Mouse (Mus musculus) hindbrain, embryonic 10.5 days (tissue): ENCODE measurements around the gene Gm43518. TPM values are rescaled to one million over a fixed set of nuclear protein-coding genes. Genes with fewer than 3 reads are reported as not detected.

Source experiments
- DNase-seq: peaks from one replicate; pipeline ENCODE4 v3.0.0-alpha.2; 2017; ENCODE audit warnings: low spot score
- H3K27ac ChIP-seq: fragments of 300-500 bp; sonication (generic); 2 replicates; pipeline ENCODE4 v1.5.1; 2016; ENCODE audit warnings: mild to moderate bottlenecking, moderate library complexity
- H3K27me3 ChIP-seq: fragments of 300-500 bp; sonication (generic); 2 replicates; pipeline ENCODE4 v1.6.1; 2016; ENCODE audit warnings: mild to moderate bottlenecking; ENCODE audit not compliant: poor library complexity, insufficient read depth, severe bottlenecking
- H3K36me3 ChIP-seq: fragments of 300-500 bp; sonication (generic); 2 replicates; pipeline ENCODE4 v1.6.1; 2016; ENCODE audit warnings: mild to moderate bottlenecking, moderate library complexity
- H3K4me1 ChIP-seq: fragments of 300-500 bp; sonication (generic); replicated peaks from 2 replicates; pipeline ENCODE4 v1.6.1; 2016; ENCODE audit warnings: mild to moderate bottlenecking
- H3K4me3 ChIP-seq: fragments of 300-500 bp; sonication (generic); 2 replicates; pipeline ENCODE4 v1.5.1; 2016; ENCODE audit warnings: mild to moderate bottlenecking, moderate library complexity
- H3K9me3 ChIP-seq: fragments of 300-500 bp; sonication (generic); 2 replicates; pipeline ENCODE4 v1.6.1; 2016; ENCODE audit warnings: mild to moderate bottlenecking, moderate library complexity
- WGBS: fragments of 180-500 bp; shearing (Covaris S2); methylation state at CpG from one replicate; pipeline ENCODE4 v1.1.7; 2016; 5-methylcytosine and 5-hydroxymethylcytosine counted together
- polyA plus RNA-seq: library from polyadenylated mRNA; unstranded; fragments of >200 nt; fragmentation: Nextera tagmentation; extraction: Ambion mirVana; gene quantifications from 2 replicates; pipeline ENCODE4 v1.2.1, GENCODE M21; 2016

Gene Gm43518
- polyA plus RNA-seq, 1 experiment from 2014 or later: 1.9 TPM

DNA sequence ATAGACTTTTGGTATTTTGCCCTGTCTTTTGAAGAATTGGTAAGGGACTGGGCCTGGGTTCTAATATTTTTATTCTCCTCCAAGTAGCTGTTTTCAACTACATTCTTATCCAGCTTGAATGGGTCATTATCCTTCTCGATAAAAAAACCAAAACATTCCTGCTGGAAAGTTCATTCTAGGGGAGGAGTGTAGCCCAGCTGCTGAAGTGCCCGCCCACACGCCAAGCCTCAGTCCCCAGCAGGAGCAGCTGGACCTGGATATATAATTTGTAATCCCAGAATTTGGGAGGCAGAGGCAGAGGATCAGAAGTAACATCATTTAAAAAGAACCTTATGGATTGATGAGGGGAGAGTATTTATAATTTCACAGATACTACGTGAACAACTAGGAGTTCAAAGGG is 19.3 kb downstream of the Gm43518 start:
- 72% methylated on average over 4 of the region's 4 CpGs for WGBS
- Histone ChIP-seq H3K4me1 (no peaks in the 10 kb centered on the region), H3K9me3 (no peaks in the 10 kb centered on the region), H3K4me3 (no peak overlapping the region), H3K27ac (no peak overlapping the region), H3K36me3 (no peaks in the 10 kb centered on the region), H3K27me3 (no peaks in the 10 kb centered on the region)
- DNase-seq: no peak

DNA sequence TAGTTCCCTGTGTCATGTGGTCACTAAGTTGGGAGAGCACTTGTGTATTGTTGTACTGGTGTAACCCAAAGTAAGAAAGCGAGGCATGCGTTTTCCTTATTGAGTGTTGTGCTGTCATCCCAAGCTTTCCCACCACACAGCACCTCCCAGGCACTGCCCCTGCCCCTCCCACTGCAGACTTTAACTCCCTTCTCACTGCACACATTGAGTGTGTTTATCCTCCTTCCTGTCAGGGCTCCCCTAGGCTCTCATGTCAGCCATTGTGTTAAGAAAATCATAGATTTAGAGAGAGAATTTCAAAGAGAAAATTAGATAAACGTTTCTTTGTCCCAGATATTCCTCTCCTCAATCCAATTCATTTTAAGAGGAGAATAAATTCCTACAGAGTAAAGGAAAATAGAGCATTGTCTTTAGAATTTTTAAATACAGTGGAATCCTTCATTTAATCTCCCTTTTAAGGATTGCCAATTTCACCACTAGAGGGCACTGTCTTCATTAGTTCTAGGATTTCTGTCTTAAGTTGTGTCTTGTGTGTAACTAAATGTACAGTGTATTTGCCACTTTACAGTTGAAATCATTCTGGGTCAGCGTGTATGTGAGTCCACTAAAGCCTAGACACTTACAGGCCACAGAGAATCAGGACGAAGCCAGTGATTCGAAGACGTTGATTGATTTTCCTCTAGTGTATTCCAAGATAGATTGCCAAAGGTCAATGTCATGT is 20.0 kb downstream of the Gm43518 start:
- WGBS: 56% methylated on average over 7 of the region's 7 CpGs
- Histone ChIP-seq H3K27ac (no peak overlapping the region), H3K36me3 (no peaks in the 10 kb centered on the region), H3K4me3 (no peak overlapping the region), H3K9me3 (no peaks in the 10 kb centered on the region), H3K4me1 (no peaks in the 10 kb centered on the region), H3K27me3 (no peaks in the 10 kb centered on the region)
- DNase-seq: no peak

DNA sequence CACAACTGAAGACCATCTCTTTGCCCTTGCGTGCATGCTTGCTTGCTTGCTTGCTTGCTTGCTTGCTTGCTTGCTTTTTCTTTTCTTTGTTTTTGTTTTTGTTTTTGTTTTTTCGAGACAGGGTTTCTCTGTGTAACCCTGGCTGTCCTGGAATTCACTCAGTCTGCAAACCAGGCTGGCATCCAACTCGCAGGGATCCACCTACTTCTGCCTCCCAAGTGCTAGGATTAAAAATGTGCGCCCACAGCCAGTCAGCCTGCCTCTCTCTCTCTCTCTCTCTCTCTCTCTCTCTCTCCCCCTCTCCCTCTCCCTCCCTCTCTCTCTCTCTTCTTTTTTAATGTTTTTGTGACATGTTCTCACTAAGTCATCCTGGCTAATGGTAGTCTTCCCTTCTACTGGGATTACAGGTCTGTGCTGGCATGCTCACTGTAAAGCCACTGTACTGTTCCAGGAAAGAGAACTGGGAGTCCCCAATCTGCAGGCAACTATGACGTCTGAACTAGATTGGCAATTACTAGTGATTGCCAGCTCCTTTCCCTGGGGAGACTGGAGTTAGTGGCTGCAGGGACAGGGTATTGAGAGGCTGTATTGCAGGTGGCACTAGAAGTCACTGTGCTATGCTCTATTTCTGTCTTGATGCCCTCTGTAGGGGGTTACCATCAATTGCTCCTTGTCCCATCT is 25.3 kb downstream of the Gm43518 start:
- Histone ChIP-seq H3K9me3 (no peaks in the 10 kb centered on the region), H3K27ac (no peak overlapping the region), H3K36me3 (no peaks in the 10 kb centered on the region), H3K27me3 (no peaks in the 10 kb centered on the region), H3K4me3 (no peak overlapping the region), H3K4me1 (peaks cover 10% of the 10 kb centered on the region; the same call in 1 of the 2 replicates)
- no peak for DNase-seq
- 68% methylated on average over 5 of the region's 5 CpGs for WGBS

DNA sequence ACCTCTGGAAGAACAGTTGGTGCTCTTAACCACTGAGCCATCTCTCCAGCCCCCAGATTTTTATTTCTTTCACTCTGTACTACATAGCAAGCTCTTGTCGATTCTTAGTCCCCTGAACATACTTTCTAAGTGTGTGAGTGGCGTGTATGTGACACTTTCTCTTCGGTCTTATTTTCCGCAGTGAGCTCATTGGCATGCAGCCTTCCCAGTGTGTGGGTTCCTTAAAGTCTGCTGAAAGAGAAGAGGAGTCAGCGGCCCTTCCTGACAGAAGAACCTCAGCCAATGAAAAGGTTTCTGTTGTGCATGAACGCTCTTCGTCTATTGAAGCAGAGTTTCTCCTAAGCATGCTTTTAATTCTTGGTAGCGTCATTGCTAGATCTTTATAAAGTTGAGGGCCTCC is 30.0 kb downstream of the Gm43518 start:
- Histone ChIP-seq H3K27ac (no peak overlapping the region), H3K4me1 (peaks cover 13% of the 10 kb centered on the region), H3K9me3 (no peaks in the 10 kb centered on the region), H3K36me3 (no peaks in the 10 kb centered on the region), H3K27me3 (no peaks in the 10 kb centered on the region), H3K4me3 (no peak overlapping the region)
- WGBS: 77% methylated on average over 8 of the region's 8 CpGs
- DNase-seq: no peak

DNA sequence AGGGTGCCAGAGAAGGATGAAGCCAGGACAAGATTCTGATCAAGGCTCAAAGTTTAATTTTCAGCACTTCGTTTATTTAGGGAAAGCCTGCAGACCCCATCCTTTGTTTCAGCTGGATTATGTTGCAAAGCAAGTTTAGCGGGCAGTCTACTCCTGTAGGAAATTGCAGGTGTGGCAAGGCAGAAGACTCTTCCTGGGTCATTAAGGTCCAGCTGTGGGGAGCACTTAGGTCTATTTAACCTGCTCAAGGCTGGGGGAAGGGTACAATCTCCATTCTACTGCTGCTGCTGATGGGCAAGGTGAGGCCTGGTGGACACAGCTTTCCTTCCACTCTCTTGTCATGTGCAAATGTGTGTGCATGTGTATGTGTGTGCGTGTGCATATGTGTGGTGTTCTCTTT is 31.8 kb downstream of the Gm43518 start:
- Histone ChIP-seq H3K36me3 (no peaks in the 10 kb centered on the region), H3K4me3 (no peak overlapping the region), H3K27me3 (no peaks in the 10 kb centered on the region), H3K4me1 (peaks cover 13% of the 10 kb centered on the region), H3K27ac (no peak overlapping the region), H3K9me3 (no peaks in the 10 kb centered on the region)
- DNase-seq: no peak
- WGBS: 73% methylated on average over 3 of the region's 3 CpGs

DNA sequence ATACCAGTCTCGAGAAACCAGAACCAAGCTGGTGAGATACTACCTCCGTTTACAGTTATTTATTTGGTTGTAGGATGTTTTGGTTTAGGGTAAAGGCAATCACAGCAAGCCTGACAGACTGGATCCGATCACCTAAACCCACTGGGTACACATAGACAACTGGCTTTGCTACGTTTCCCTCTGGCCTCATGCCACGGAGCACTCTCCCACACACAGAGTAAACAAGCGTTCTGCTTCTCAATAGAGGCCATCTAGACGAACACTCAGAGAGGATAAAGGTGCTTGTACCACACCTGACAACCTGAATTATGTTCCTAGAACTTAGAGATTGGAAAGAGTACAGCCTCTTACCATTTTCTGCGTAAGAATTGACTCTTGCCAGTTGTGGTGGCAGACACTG is 32.9 kb downstream of the Gm43518 start:
- Histone ChIP-seq H3K4me1 (peaks cover 6% of the 10 kb centered on the region), H3K9me3 (no peaks in the 10 kb centered on the region), H3K36me3 (no peaks in the 10 kb centered on the region), H3K27ac (no peak overlapping the region), H3K27me3 (no peaks in the 10 kb centered on the region), H3K4me3 (no peak overlapping the region)
- no peak for DNase-seq
- WGBS: 81% methylated on average over 8 of the region's 8 CpGs

DNA sequence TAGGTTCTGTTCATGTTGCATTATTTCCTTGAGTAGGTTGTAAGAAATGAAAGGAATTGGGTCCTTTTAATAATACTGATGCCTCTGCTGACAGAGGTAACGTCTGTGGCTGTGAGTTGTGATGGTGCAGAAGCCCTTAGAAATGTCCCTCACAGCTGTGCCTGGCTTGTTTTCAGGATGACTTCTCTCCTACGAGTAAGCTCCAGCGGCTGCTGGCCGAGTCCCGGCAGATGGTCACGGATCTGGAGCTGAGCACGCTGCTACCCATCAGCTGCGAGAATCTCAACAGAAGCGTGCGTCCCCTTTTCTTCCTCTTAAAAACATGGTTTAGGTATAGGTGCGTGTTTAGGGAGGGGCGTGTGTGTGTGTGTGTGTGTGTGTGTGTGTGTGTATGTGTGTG is 33.8 kb downstream of the Gm43518 start:
- no peak for DNase-seq
- Histone ChIP-seq H3K4me1 (peaks cover 6% of the 10 kb centered on the region), H3K9me3 (no peaks in the 10 kb centered on the region), H3K4me3 (no peak overlapping the region), H3K27ac (no peak overlapping the region), H3K27me3 (no peaks in the 10 kb centered on the region), H3K36me3 (no peaks in the 10 kb centered on the region)
- WGBS: 87% methylated on average over 12 of the region's 12 CpGs

DNA sequence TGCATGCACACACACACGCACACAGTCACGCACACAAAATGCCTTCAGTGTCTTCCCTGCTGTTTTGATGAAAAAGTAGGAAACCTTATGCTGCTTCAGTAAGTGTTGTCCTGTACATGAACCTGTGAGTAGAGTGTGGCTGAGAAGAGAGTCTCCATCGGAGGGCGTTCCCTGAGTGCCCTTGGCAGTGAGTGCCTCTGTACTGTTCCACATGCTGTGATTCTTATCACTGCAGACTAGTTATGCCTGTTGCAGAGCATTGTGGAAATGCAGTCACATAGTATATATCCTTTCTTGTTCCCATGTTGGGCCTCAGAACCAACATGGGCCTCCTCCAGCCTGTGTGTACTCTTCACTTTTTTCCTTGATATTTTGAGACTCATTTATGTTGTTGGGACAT is 37.0 kb downstream of the Gm43518 start:
- DNase-seq: no peak
- Histone ChIP-seq H3K4me1 (peaks cover 3% of the 10 kb centered on the region; the same call in 1 of the 2 replicates), H3K27me3 (no peaks in the 10 kb centered on the region), H3K9me3 (no peaks in the 10 kb centered on the region), H3K4me3 (no peak overlapping the region), H3K27ac (no peak overlapping the region), H3K36me3 (no peaks in the 10 kb centered on the region)
- 96% methylated on average over 4 of the region's 4 CpGs for WGBS

DNA sequence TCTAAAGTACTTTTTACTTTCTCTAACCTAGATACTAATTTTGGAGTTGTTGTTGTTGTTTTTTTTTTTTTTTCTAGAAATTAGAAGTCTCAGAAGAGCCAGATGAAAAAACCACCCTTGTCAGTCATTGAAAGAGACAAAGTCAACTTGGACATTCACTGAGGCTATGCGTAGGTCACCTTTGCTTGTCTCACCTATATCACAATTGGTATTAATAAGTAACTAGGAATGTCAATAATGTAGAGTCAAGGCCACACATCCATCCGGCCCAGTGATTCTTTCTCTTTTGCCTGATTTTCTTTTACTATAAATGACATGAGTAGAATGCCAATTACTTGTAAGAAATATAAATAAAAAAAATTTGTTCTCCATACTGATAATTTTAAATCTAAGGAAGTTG is 39.5 kb downstream of the Gm43518 start:
- WGBS: 94% methylated on average over 2 of the region's 2 CpGs
- DNase-seq: no peak

DNA sequence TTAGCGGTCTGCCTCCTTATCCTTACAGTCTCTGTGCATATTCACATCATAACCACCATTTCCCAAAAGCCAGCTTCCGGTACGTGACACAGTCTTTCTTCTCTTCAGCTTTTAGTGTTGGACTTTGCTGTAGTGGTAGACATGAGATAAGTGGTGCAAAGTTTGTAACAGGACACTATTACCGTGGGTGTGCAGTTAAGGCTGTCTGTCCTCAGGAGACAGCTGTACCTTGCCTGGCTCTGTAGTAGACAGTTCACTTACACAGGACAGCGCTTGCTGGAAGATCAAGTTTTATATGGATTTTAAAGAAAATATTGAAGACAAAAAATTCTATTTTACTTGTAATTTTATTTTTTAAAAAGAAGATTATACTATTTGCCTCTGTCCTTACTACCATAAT is 41.2 kb downstream of the Gm43518 start:
- no peak overlapping the region for H3K27ac ChIP-seq
- H3K36me3 ChIP-seq: no peaks in the 10 kb centered on the region
- H3K9me3 ChIP-seq: no peaks in the 10 kb centered on the region
- H3K4me1 ChIP-seq: peaks cover 10% of the 10 kb centered on the region
- H3K4me3 ChIP-seq: no peak overlapping the region
- 89% methylated on average over 5 of the region's 5 CpGs for WGBS
- no peak for DNase-seq
- H3K27me3 ChIP-seq: peaks cover 26% of the 10 kb centered on the region

More for the DNA sequence above, 39.5 kb downstream of the Gm43518 start:
- Histone ChIP-seq H3K4me3 (no peak overlapping the region), H3K27me3 (peaks cover 14% of the 10 kb centered on the region; the same call in 1 of the 2 replicates), H3K4me1 (0 out of 2 replicates have a peak, but pooled peaks cover 3% of the 10 kb centered on the region), H3K36me3 (no peaks in the 10 kb centered on the region), H3K27ac (no peak overlapping the region), H3K9me3 (no peaks in the 10 kb centered on the region)

DNA sequence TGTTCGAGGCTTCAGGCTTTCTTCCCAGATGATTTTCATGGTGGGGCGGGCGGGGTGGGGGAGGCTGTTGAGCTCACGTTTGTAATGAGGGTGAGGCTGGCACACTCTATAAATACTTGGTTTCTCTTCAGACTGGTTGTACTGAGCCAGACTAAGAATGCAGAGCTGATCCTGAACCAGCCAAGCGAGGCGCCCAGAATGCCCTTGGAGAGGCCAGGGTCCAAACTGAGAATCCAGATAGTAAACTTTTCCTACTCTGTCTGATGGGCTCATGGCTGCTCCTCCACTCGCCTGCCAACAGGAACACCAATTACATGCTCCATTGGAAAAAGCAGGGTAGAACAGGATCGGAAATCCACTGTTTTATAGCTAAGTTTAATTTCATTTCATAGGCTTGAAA is 42.0 kb downstream of the Gm43518 start:
- Histone ChIP-seq H3K4me3 (no peak overlapping the region), H3K9me3 (no peaks in the 10 kb centered on the region), H3K4me1 (peaks cover 16% of the 10 kb centered on the region), H3K27ac (no peak overlapping the region), H3K27me3 (peaks cover 27% of the 10 kb centered on the region), H3K36me3 (no peaks in the 10 kb centered on the region)
- WGBS: 75% methylated on average over 8 of the region's 8 CpGs
- no peak for DNase-seq

DNA sequence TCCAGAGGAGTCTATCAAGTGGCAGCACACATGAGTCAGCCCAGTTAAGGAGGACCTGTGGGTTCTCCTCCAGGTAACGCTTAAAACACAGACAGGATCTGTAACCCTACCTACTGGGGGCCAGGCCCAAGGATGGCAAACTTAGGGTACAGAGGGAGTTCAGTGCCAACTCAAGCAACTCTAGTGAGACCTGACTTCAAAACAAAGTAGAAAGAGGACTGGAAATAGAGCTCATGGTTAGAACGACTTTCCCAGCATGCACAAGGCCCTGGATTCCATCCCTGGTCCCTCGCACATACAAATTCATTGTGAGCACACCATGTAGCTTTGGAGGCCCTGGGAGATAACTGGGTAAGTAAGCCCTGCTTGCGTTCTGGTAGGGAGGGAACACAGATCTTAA is 43.4 kb downstream of the Gm43518 start:
- Histone ChIP-seq H3K4me1 (peaks cover 30% of the 10 kb centered on the region), H3K4me3 (no peak overlapping the region), H3K36me3 (no peaks in the 10 kb centered on the region), H3K27me3 (peaks cover 40% of the 10 kb centered on the region), H3K9me3 (no peaks in the 10 kb centered on the region), H3K27ac (no peak overlapping the region)
- WGBS: 90% methylated on average over 4 of the region's 4 CpGs
- no peak for DNase-seq

DNA sequence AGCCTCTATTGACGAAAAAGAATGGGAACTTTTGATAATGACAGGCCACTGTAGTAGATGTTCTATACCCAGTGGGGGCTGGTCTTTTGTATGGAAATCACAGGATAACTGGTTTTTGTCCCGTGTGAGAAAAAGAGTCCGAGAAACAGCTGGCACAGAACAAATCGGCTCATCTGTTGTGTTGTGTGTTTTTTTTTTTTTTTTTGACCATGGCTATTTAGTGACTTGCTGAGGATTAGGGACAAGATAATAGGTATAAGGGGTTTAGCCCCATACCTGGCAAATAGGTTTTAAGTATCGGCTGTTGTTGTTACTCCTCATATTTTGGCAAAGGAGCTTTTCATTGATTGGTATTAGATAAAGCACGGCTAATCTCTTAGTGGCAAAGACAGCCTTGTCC is 45.2 kb downstream of the Gm43518 start:
- Histone ChIP-seq H3K4me1 (peaks cover 44% of the 10 kb centered on the region), H3K9me3 (no peaks in the 10 kb centered on the region), H3K27me3 (peaks cover 56% of the 10 kb centered on the region), H3K36me3 (no peaks in the 10 kb centered on the region), H3K27ac (no peak overlapping the region), H3K4me3 (no peak overlapping the region)
- 62% methylated on average over 6 of the region's 6 CpGs for WGBS
- no peak for DNase-seq
